Mouse (Mus musculus) NIH3T3 (cell line): ENCODE data around the gene Lgals1.
A peak's percentile ranks its signal among the peaks of the same experiment; 100 is the strongest.

Experiments used
- DNase-seq: peaks from one replicate; pipeline ENCODE4 v3.0.0-alpha.2; 2012; ENCODE audit warnings: low read depth

The Lgals1 gene

DNA sequence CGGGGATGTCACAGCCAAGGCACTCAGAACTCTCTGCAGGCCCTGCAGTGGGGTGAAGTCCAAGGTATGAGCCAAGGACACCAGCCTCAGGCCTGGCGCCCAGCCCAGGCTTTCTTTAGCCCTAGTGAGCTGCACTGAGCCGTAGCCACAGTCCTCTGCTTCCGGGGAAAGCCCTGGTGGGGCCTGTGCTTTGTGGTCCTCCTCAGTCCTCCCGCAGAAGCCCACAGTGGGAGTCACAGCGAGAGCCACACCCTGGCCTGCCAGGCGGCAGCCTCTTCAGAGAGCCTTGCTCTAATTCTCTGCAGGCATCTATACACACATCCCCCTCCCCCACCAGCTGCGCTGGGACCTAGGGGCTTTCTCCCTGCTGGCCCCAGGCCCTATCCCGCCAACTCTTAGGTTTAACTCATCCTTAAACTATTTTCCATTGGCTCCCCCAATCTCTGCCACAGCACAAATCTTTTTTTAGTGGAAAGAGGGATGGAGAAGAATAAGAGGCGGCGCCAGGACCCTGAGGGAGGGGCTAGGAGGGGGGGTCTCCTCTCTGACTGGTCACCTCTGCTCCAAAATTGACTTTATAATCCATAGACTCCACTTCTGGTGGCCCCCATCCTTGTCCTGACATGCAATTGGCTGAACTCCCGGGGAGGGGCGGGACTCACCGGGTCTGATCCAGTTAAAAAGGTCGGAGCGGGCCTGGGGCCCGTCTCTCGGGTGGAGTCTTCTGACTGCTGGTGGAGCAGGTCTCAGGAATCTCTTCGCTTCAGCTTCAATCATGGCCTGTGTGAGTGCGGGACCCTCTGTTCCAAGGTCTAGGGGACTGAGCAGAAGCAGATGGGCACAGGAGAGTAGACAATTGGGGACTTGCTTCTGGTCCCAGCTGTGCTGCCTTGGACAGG is at the start of gene Lgals1:
Lgals1 (plus strand) TSS at position 705 of the 899 bp plus-strand sequence.
- DNase-seq: peak; percentile 99

DNA sequence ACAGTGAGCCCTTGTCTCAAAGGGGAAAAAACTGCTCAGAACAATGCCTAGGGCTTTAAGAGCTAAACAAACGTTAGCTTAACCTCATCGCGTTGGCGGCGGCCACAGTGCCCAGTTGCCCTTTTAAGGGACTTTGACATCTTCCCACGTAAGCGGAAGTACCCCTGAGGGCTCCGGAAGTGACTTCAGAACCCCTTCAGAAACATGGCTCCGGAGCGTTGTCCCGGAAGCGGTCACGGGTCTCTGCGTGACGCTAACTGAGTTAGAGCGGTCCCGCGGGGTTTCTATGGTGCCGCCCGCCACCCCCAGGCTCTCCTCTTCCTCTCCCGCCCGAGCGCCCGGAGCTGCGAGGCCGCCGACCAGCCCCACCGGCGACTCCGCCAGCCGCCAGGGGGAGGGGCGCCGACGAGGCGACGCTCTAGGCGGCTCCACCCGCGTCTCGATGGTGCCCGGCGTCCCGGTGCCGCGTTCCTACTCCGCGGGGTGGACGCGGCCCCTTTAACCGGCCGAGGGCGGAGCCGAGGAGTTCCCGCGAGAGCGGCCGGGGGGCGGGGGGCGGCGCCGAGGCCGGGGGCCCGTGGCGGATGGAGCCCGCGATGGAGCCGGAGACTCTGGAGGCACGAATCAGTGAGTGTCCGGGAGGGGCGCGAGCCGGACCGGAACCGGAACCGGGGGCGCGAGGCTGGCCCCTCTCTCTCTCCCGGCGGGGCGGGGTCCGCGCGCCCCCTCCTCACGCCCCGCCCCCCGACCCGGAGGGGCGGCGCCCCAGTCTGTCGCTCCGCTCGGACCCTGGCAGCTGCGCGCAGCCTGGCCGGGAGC is 49.3 kb upstream of the Lgals1 start, which contains the start of gene Gga1:
Gga1 (plus strand) TSS at position 200 of the 819 bp plus-strand sequence.
- peak; percentile 98 for DNase-seq

- DNase-seq: peak; percentile 37
Observed at GRCm38 (mm10) chr15:78877810-78878390, 48.6 kb upstream of the Lgals1 start.

- DNase-seq: peak; percentile 46
Observed at GRCm38 (mm10) chr15:78878792-78879516, 47.6 kb upstream of the Lgals1 start.

DNA sequence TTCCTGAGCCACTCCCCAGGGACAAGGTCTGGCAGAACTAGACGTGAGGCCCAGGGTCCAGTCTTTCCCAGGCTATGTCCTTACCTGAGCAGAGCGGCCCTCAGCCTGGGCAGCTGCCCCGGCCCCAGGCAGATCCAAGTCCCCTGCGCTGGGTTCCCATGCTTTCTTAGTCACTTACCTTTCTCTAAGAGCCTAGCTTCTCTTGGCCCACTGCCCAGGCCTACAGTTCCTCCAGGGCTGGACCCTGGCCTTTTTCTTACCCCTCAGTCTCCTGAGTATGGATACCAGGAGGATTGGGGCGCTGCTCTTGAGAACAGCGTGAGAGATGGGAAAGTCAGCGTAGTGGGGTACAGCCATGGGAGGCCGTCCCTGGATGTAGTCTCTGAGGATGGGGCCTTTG is 46.1 kb upstream of the Lgals1 start:
- DNase-seq: no peak

- no peak for DNase-seq
Observed at GRCm38 (mm10) chr15:78881828-78882227, 44.7 kb upstream of the Lgals1 start.

GRCm38 (mm10) chr15:78889401-78889853 is 37.1 kb upstream of the Lgals1 start:
- no peak for DNase-seq

GRCm38 (mm10) chr15:78892440-78892839 is 34.1 kb upstream of the Lgals1 start:
- DNase-seq: no peak

- no peak for DNase-seq
Observed at GRCm38 (mm10) chr15:78894726-78895125, 31.8 kb upstream of the Lgals1 start.

DNA sequence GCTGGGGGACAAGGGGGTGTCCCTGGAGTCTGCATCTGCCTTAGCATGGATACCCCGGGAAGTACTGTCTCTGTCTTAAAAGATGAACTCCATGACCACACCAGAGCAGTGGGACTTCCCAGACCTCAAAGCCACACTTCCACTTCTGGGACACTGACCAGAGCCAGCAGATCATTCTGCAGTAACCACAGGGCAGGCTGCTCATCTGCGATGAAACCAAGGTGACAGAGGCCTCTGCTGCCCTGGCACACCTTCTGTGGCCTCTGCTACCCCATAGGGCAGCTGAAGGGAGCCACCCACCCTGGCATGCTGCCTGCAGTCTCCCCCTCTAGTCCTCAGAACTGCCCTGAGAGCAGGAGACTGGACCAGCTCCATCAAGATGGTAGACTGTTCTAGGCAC is 30.8 kb upstream of the Lgals1 start:
- DNase-seq: no peak

DNA sequence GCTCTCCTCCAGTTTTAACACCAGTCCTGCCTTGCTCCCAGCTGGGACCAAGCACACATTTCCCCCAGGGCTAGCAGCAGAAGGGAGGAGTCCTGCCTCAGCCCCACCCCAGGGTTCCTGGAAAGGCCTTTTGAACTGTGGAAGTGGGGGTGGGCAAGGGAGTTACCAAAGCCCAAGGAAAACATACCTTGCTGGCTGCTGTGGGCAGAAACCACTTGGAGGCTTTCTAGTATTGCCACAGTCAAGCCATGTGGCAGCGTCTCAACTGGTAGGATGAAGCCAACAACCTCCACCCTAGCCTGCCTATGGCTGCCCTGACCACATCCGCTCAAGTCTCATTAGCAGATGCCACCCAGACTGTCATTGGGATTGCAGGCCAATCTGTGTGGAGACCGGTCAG is 30.4 kb upstream of the Lgals1 start:
- DNase-seq: no peak

DNA sequence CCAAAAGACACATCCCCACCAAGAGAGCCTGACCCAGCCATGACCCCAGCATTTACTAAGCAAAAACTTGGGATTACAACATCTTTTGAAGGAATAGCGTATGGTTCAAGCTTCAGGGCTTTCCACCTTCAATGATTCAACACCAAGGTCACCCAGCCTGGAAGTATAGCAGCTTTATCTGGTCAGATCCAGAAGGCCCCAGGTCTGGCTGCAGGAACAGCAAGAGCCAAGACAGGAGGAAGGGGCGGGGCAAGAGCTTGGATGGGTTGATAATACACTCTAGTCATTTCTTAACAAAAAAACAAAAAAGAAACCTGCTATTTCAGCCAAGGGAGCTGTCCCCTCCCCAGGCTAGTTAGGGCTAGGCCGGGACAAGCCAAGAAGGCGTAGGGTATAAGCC is 29.0 kb upstream of the Lgals1 start:
- DNase-seq: peak; percentile 29

- no peak for DNase-seq
Observed at GRCm38 (mm10) chr15:78898507-78899001, 28.0 kb upstream of the Lgals1 start.

DNA sequence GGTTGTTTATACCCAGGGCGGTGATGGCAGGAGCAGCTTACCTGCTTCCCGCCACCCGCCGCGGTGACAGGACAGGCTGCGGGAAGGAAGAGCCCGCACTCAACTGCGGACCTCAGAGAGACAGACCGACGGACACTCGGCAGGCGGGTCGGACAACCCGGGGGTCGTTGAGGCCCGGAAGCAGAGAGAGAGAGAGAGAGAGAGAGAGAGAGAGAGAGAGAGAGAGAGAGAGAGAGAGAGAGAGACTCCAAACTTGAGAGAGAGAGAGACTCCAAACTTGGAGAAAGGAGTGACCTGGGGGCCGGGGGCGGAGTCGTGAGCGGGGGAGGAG is 27.2 kb upstream of the Lgals1 start, which contains the start of gene Gm49510:
Gm49510 (plus strand) TSS at position 259 of the 331 bp plus-strand sequence.
- DNase-seq: no peak

GRCm38 (mm10) chr15:78899740-78900584 is 26.6 kb upstream of the Lgals1 start, which contains the start of gene Sh3bp1:
Gene Sh3bp1 (plus strand): TSS chr15:78899768.
- DNase-seq: peak; percentile 85

DNA sequence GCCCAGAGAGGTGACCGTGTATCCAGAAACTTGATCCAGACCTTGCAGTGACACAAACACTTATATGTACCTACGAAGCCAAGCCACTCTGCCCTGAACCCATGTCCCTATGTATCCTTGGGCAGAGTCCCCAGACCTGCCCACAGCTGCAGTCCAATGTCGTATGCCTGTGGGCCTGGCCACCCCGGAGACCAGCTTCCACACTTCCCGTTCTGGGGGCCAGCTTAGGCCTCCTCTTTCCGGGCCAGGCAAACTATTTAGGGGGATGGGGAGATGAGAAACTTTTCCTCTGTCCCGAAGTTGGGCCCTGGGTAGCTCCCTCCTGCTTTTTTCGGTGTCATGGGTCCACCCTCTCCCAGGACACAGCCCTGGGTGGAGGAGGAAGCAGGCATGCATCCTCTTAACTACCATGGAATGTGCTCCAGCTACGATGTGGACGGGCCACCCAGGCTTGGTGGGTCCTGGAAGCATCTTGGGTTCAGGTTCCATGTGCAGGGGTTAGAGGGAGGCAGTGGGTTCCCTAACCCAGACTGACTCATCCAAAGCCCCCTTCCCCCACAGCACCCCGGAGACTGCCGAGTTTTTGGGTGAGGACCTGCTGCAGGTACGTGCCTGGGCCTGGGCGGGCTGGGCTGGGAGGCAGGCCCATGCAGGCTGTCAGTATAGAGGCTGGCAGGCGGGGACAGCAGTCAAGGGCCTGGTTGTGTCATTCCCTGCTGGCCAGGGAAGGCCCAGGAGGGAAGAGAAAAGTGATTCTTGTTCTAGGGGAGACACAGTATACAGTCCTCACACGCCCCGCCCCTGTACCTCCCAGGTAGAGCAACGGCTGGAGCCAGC is 25.7 kb upstream of the Lgals1 start:
- DNase-seq: peak; percentile 28

DNA sequence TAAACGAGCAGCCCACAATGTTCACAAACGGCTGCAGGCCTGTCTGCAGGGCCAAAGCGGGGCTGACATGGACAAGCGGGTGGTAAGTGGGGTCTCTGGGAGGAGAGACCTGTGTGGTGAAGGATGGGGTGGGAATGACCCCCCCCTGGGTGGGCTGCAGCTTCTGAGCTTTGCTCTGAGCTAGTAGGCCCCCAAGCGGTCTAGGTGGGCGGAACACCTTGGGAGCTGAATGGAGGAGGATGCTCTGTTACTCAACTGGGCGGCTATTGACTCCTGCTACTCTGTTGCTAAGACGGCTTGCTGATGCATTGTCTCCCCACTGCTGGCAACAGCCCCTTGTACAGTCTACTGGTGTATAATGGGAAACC is 25.1 kb upstream of the Lgals1 start:
- DNase-seq: peak; percentile 32

DNA sequence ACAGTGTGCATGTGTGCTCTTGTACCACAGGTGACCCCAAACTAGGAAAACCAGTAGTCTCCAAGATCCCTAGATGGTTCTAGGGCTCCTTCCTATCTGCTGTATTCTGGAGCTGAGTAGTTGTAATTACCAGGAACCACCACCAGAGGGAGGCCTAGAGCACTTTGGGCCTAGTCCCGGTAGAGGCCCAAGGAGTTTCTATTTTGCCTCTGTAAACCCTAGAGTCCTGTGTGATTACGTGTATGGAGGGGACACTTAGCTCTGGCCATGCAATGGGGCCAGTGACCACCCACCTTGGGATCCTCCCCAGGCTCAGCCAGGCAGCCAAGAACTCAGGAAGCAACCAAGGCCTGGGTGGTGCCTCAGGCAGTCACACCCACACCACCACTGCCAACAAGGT is 23.3 kb upstream of the Lgals1 start:
- DNase-seq: peak; percentile 94

DNA sequence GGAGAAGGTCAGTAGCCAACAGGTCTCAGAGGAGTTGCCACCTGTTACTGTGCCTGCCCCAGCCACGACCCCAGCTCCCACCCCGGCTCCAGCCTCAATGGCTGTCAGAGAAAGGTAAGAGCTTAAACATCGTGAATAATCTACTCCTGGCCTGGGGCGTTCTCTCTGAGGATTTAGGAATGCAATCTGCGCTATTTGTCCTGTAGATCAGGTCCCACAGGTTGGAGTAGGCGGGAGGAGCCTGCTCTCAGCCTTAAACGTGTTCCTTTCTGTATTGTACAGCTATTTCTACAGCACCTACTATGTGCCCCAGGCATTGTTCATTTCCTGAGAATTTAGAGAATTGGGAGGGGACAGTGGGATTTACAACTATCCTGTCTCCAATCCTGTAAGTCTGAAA is 18.1 kb upstream of the Lgals1 start:
- DNase-seq: no peak

DNA sequence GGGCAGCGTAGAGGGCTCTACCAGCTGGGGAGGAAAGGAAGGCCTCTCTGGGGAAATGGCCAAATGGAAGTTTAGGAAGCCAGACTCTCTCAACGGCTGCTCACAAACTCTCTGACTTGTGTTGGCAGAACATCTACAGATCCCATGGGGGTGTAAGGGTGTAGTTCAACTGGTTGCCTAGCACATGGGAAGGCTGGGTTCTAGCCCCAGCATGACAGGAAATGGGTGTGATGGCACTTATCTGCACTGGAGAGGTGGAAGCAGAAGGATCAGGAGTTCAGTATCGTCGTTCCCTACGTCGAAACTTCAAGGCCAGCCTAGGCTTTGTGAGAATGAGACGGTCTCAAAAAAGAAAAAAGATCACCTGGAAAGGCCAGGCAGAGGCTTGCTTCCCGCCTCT is 17.5 kb upstream of the Lgals1 start:
- DNase-seq: no peak
